Mouse (Mus musculus) thymus, adult 2 months (tissue): ENCODE measurements at regions not wholly inside any gene's neighbourhood (a gene's known extent, or its start where the extent isn't known, plus 50 kb on each side); places are given as distances from the start of the nearest gene placed in this dataset.

Experiments
- DNase-seq: peaks from one replicate; pipeline ENCODE4 v3.0.0; 2021
- H3K27ac ChIP-seq: fragments of 200-500 bp; 2 replicates; pipeline ENCODE4 v1.5.1; 2012; ENCODE audit warnings: low read length, control low read depth; ENCODE audit not compliant: control insufficient read depth, insufficient read depth
- H3K27me3 ChIP-seq: fragments of 200-500 bp; 2 replicates; pipeline ENCODE4 v1.6.1; 2012; ENCODE audit warnings: mild to moderate bottlenecking, low read length, moderate library complexity, mixed read lengths; ENCODE audit not compliant: control insufficient read depth, insufficient read depth
- H3K36me3 ChIP-seq: fragments of 200-500 bp; 2 replicates; pipeline ENCODE4 v1.6.1; 2012; ENCODE audit warnings: mild to moderate bottlenecking, low read length, moderate library complexity; ENCODE audit not compliant: control insufficient read depth, insufficient read depth
- H3K4me1 ChIP-seq: fragments of 200-500 bp; replicated peaks from 2 replicates; pipeline ENCODE4 v1.6.1; 2012; ENCODE audit warnings: low read length; ENCODE audit not compliant: control insufficient read depth, insufficient read depth
- H3K4me3 ChIP-seq: fragments of 200-500 bp; 2 replicates; pipeline ENCODE4 v1.5.1; 2012; ENCODE audit warnings: mild to moderate bottlenecking, low read length, control low read depth, moderate library complexity; ENCODE audit not compliant: control insufficient read depth, insufficient read depth
- CTCF ChIP-seq: fragments of 200-500 bp; IDR thresholded peaks from 2 replicates; pipeline ENCODE4 v1.5.1; 2012; ENCODE audit warnings: mild to moderate bottlenecking, control low read depth, low read length, moderate library complexity, borderline replicate concordance; ENCODE audit not compliant: control insufficient read depth, poor library complexity, insufficient read depth; ENCODE audit errors: extremely low read depth
- POLR2A ChIP-seq: fragments of 200-500 bp; IDR thresholded peaks from 2 replicates; pipeline ENCODE4 v1.6.1; 2012; ENCODE audit warnings: mild to moderate bottlenecking, low read length, control low read depth, moderate library complexity; ENCODE audit not compliant: control insufficient read depth, poor library complexity, insufficient read depth; ENCODE audit errors: extremely low read depth
- WGBS: fragments of 180-500 bp; shearing (Covaris S2); methylation state at CpG from one replicate; pipeline ENCODE4 v1.1.7; 2018; 5-methylcytosine and 5-hydroxymethylcytosine counted together

DNA sequence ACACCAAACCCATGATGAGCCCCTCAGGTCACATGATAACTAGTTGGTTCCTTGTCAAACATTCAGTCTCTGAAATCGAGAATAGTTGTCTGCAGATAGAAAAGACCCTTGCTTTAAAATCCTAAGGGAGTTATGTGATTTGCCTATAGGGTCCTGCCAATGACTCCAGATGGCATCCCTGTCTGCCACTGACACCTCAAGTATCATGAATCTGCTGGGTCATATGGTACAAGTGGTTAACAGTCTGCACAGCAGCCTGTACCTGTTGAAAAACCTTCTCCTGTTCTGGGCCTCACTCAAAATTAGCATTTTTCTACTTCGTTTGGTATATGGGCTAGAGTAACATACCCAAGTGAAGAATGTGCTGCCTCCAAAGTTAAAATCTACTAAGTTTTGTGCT, 246.0 kb upstream of the Zfp703 start:
- Histone ChIP-seq H3K27ac (no peak overlapping the region), H3K27me3 (no peaks in the 10 kb centered on the region), H3K4me3 (no peak overlapping the region), H3K36me3 (no peaks in the 10 kb centered on the region), H3K4me1 (no peaks in the 10 kb centered on the region)
- no peak for TF ChIP-seq POLR2A
- TF ChIP-seq CTCF: no peak
- no peak for DNase-seq
- 91% methylated on average over 2 of the region's 2 CpGs for WGBS

DNA sequence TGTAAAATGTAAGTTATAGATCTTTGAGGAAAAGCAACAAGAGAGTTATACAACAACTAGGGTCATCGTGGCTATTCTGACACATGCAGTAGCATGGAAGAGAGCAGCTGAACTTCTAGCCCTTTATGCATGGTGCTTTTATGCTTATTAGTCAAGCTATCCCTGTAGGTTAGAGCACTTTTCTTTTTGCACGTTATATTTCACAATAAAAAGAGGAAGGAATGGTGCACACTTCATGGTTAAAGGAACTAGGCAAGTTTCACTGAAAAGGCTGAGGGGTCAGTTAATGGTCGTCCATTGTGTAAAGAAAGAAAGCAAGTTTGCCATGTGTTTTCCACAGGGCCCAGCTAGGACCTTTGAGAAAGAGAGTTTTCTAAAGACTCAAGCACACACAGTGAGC, 232.7 kb upstream of the Zfp703 start:
- H3K36me3 ChIP-seq: no peaks in the 10 kb centered on the region
- TF ChIP-seq POLR2A (no peak), CTCF (no peak)
- H3K4me1 ChIP-seq: no peaks in the 10 kb centered on the region
- H3K4me3 ChIP-seq: no peak overlapping the region
- H3K27ac ChIP-seq: no peak overlapping the region
- H3K27me3 ChIP-seq: no peaks in the 10 kb centered on the region
- no peak for DNase-seq
- 42% methylated on average over 3 of the region's 3 CpGs for WGBS

DNA sequence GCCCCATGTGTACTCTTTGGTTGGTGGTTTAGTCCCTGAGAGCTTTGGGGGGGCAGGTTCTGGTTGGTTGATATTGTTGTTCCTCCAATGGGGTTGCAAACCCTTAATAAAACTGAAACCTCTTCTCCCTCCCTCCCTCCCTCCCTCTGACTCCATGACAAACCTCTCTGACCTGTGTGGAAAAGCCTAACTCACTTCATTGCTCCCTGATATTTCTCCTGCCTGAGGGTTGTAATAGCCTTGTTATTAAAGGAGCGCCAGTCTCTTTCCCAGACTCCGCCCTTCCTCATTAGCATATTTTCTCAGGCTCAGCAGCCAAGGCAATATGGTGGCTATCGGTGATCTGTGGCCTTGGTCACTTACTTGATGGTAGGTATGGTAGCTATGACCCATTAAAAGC, 230.3 kb upstream of the Zfp703 start:
- TF ChIP-seq CTCF (no peak), POLR2A (no peak)
- DNase-seq: no peak
- Histone ChIP-seq H3K36me3 (no peaks in the 10 kb centered on the region), H3K4me1 (no peaks in the 10 kb centered on the region), H3K27ac (no peak overlapping the region), H3K27me3 (no peaks in the 10 kb centered on the region), H3K4me3 (no peak overlapping the region)
- WGBS: over 99% methylated on average over 3 of the region's 3 CpGs

DNA sequence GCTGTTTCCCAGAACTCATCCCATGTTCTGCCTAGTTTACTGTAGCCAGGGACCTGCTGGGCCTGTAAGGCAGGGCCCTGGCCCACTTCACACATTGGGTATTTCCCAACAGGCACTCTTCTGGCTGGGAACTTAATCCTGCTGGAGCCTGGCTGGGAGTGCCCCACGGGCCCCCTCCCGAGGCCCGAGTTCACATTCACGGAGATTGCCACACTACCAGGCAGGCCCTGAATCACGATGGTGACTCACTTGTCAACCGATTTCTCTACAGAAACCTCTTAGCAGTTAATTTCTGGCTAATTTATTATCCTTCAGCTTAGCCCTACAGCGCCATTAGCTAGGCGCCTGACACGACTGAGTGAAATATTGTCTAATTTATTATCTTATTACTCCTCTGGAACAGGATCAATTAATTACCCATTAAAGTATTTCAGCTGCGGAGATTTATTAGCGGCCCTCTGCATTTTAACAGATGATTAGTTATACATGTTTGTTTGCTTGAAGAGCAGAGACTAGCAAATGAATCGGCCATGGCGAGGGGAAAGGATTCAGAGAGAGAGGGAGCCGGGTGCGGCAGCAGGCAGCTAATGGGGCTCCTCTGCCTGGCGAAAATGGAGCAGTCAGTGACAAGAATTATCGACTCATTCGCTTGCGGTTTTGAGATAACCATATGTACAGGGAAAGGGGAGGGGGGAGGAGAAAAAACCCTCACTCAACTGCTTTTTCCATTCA, 229.7 kb upstream of the Zfp703 start:
- WGBS: 79% methylated on average over 19 of the region's 19 CpGs
- DNase-seq: no peak
- Histone ChIP-seq H3K27me3 (no peaks in the 10 kb centered on the region), H3K4me3 (no peak overlapping the region), H3K27ac (no peak overlapping the region), H3K36me3 (no peaks in the 10 kb centered on the region), H3K4me1 (no peaks in the 10 kb centered on the region)
- TF ChIP-seq CTCF: no peak
- no peak for TF ChIP-seq POLR2A

DNA sequence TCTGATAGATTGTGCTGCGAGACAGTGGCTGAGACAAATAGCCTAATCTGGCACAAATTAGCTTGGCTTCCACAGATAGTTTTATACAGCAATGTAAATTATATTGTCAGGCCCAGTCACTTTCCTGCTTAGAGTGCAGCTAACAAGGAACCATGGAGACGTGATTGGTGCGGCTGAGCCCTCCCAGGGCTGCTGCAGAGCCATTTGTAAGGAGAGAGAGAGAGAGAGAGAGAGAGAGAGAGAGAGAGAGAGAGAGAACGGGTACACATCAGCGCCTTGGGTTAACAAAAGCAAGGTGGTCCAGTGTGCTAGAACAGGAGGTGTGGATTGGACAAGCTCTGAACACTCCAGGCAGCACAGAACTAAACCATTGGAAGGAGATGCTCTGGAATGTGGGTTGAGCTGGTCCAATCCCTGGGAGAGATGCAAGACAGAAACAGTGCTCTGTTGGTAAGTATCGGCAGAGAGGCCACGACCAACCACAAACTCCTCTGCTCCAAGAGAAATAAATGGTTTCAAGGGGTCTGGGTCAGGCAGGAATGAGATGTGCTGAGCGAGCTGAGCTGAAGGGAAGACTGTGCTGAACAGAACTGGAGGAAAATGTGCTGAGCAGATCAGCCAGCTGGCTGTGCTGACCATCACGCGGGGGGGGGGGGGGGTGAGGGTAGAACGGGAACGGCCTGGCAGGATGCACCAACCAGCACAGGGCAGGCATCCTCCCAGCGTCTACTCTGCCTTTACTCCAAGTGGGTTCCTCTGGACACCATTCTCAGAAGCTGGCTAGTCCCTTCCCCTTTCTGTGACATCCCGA, 228.8 kb upstream of the Zfp703 start:
- WGBS: 62% methylated on average over 14 of the region's 14 CpGs
- no peak for TF ChIP-seq POLR2A
- no peak for TF ChIP-seq CTCF
- H3K27me3 ChIP-seq: no peaks in the 10 kb centered on the region
- DNase-seq: no peak
- H3K27ac ChIP-seq: no peak overlapping the region
- H3K4me1 ChIP-seq: no peaks in the 10 kb centered on the region
- H3K4me3 ChIP-seq: no peak overlapping the region
- H3K36me3 ChIP-seq: no peaks in the 10 kb centered on the region

DNA sequence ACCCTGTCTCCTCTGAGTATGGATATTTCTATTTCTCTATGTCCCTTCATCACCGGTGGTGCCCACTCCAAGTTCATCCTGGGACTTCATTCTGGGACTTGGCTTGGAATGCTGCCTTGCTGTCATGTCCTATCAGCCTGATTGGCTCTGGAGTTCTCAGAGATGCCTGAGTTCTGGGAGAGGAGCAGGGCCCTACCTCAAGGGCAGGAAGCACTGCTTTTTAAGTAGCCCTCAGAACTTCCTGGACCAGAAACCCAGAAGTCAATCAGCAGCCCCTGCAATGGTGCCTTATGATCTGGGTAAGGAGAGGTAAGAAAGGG, 228.2 kb upstream of the Zfp703 start:
- H3K4me1 ChIP-seq: no peaks in the 10 kb centered on the region
- H3K27ac ChIP-seq: no peak overlapping the region
- WGBS: 67% methylated on average over 1 of the region's 1 CpGs
- H3K36me3 ChIP-seq: no peaks in the 10 kb centered on the region
- no peak overlapping the region for H3K4me3 ChIP-seq
- no peaks in the 10 kb centered on the region for H3K27me3 ChIP-seq
- TF ChIP-seq CTCF (no peak), POLR2A (no peak)
- no peak for DNase-seq

DNA sequence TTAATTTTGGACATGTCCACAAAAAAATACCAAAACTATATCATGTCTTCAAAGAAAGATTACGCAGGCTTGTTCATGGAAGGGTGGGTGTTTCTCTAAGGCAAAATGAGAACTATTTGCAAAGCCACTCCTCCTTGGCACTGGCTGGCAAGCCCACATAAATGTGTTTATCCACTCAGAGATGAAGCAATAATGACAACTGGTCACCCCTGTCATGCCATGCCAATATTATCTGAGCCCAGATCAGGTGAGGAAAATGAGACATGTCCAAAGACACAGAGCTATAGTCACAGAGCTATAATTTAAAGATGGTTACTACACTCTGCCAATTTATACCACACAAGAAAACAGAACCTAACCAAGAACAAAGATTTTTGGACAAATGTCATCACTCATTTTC, 227.0 kb upstream of the Zfp703 start:
- Histone ChIP-seq H3K4me3 (no peak overlapping the region), H3K27me3 (no peaks in the 10 kb centered on the region), H3K27ac (no peak overlapping the region), H3K36me3 (no peaks in the 10 kb centered on the region), H3K4me1 (no peaks in the 10 kb centered on the region)
- TF ChIP-seq POLR2A (no peak), CTCF (no peak)
- 95% methylated on average over 1 of the region's 1 CpGs for WGBS
- no peak for DNase-seq
